Mouse (Mus musculus) cerebellum, postnatal 36 days (tissue): ENCODE data around the gene Trappc10.
A peak's percentile ranks its signal among the peaks of the same experiment; 100 is the strongest.
"Not testable (repeated sequence)": the region's sequence is repeated elsewhere in the genome, so short reads cannot be mapped to it uniquely, and the experiment has no call there.

Experiments used
- DNase-seq, 2 experiments: peaks; one replicate each; pipeline ENCODE4 v3.0.0; 2021 to 2022; ENCODE audit warnings: mixed read lengths in 2 of 2

Gene Trappc10

DNA sequence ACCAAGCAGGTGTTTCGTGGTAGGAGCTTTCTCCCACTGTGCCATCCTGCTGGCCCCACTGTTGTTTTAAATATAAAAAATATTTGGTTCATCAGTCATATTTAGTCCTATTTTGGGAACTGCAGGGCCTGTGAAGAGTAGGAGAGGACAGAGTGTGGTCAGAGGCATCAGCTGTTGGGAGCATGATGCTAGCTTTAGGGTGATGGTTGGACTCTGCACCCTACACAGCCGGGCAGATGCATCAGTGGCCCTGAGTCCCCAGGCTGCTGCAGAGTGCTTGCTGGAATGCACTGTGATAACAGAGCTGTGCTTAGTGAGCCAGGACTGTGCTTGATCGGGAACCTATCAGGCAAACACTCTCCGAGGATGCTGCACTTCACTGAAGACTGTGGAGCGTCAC, 51.5 kb downstream of the Trappc10 start:
- DNase-seq: no peak

DNA sequence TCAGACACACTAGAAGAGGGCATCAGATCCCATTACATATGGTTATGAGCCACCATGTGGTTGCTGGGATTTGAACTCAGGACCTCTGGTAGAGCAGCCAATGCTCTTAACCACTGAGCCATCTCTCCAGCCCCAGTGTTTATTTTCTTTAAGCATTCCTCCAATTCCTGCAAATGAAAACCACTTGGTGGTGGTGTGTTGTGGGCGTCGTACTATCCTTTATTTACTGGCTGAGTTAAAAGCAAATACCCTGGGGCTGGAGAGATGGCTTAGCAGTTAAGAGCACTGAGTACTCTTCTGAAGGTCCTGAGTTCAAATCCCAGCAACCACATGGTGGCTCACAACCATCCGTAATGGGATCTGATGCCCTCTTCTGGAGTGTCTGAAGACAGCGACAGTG, 58.4 kb downstream of the Trappc10 start:
- DNase-seq: not testable (repeated sequence)

DNA sequence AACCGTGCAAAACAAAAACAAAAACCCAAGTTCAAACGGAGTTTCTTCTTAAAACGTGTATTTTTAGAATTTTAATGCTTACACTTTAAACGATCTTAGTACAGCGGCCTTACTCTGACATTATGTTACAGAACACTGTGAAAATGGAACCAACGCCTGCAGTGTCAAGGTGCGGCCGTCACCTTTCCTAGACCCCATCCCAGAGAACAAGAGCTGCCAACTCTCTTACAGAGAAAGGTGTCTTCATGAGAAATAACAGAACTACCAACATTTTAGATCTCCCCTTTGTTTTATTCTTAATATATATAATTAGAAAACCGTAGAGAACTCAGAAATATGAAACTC, 59.1 kb downstream of the Trappc10 start:
- no peak for DNase-seq

DNA sequence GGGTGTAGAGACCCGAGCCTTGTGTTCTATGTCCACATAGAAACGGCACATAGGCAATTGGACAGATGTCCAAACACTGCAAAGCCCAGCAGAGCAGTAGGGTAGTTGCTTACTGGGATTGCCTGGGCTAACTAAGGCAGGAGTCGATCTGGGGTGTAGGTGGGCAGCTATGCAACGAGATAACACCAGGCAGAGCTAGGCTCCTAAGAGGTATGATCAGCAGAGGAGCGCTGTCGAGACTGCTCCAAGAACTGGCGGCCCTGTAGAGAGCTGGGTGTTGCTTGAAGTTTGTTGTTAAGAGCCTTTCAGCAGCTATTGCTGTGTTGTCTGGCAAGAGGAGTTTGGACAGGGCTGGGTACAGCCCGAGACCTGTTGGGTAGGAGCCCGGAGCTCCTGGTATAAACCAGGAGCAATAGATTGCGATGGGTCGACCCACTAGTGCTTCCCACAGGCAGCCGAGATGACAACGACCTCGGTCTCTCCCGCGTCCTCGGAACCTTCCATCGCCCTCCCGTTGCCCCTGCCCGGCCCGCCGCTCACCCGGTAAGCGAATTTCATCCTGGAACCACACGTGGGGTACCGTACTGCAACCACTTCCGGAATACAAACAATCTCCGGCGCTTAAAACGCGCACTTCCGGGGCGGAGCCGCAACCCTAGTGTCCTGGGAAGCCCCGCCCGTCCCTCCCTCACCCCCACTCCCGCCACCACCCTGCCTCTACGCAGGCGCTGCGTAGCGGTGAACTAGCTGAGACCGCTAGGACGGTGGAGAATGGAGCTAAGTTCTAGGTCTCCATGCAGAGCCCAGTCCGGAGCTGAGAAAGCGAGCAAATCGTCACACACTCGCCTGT, 59.7 kb downstream of the Trappc10 start, which contains the start of gene Pwp2:
TSS of gene Pwp2 (minus strand) at position 619 of the 850 bp plus-strand sequence.
- peak; percentile 89 for DNase-seq

DNA sequence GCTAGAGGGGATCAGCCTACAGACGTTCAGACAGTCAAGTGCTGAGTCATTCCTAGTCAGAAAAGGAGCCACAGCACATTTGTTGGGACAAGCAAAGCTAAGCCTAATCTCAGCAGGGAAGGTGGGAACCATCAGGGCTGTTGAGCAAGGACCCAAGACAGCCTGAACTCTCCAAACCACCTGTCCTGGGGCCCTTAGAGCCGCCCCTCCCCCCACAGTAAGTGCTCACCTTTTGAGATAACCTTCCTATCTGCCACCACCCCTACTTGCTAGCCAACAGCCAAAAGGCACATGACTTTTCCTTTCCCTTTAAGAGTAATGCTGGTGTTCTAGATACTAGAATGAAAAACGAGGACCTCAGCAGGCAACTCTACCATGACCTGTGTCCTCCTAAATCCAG, 60.9 kb downstream of the Trappc10 start:
- DNase-seq: no peak

DNA sequence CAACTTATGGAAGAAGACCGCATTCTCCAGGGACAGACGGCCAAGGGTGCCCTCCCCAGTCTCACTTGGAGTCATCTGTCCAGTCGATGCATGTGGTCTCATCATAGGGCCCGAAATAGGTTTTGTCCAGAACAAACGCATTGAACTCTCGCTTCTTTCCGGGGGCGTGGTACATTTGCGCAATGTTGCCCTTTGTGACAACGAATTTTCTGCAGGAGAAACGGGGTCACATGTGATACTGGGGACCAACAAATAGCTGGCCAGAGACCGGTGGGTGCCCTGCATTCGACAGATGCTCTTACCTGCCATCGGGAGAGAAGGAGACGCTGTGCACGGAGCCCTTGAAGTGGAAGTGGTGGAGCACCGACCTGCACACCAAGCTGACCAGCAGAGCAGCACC, 62.1 kb downstream of the Trappc10 start:
- no peak for DNase-seq

DNA sequence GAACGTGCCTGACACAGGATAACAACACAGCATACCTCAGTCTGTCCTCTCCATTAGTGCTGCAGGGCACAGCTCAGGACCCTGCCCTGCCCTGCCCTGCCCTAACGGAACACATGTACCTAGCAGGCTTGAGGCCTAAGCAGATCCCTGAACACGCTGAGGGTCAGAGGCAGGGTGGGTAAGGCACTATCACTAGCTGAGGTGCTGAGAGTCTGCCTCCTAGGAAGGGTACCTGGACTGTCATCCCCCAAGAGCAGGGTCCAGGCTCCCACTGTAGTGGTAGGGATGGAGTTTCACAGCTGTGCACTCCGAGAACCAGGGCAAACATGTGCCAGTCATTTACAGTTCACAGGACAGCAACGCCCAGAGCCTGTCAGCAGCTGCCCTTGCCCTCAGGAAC, 70.0 kb downstream of the Trappc10 start:
- no peak for DNase-seq

DNA sequence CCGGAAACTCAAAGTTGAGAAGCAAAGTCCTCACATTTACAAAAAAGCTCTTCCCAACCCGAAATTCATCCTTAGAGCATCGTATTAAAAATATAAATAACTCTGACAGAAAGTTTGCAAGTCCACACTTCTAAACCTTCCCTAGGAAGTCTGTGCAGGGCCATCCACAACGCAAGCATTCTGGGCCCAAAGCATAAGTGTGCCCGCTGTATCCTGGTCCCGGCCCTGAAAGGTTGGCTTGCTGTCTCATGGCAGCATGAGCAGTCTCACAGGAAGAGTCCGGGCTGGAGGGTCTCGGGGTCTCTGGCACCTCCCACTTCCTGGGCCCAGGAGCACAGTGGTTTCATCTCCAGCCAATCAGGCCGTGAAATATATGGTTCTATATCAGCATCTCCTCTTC, 72.9 kb downstream of the Trappc10 start:
- DNase-seq: no peak

DNA sequence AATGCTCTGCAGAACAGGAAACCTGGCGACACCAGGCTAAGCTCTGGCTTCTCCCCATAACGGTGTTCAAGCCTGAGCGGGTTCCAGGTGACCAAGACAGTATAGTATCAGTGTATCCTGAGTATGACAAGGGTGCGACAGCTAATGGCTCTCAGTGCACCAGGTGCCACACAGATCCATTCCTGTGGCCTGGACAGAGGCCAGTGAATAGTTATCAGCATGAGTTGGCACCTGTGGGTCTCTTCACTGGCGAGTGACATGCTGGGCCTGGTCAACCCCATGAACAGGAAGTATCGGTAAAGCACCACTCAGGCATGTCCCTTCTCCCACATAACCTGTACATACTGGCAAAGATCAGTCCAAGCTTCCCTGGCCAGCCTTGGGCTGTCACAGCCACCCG, 73.4 kb downstream of the Trappc10 start:
- DNase-seq: no peak

DNA sequence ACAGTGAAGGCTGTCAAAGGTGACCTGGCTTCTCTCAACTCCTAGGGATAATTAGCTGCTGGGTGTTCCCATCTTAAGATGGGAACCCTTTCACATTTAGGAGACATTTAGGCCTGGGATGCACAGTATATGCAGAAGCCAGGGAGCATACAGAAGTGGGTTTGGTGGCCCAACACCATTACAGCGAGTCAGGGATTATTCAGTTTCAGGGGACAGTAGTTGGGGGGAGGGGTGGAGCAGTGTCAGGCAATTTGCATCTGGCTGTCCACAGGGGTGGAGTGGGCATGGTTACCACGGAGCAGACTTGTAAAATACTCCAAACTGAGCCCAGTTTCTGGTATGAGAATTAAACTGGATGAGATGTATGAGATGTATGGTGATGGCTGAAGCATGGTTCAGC, 74.0 kb downstream of the Trappc10 start:
- DNase-seq: no peak

DNA sequence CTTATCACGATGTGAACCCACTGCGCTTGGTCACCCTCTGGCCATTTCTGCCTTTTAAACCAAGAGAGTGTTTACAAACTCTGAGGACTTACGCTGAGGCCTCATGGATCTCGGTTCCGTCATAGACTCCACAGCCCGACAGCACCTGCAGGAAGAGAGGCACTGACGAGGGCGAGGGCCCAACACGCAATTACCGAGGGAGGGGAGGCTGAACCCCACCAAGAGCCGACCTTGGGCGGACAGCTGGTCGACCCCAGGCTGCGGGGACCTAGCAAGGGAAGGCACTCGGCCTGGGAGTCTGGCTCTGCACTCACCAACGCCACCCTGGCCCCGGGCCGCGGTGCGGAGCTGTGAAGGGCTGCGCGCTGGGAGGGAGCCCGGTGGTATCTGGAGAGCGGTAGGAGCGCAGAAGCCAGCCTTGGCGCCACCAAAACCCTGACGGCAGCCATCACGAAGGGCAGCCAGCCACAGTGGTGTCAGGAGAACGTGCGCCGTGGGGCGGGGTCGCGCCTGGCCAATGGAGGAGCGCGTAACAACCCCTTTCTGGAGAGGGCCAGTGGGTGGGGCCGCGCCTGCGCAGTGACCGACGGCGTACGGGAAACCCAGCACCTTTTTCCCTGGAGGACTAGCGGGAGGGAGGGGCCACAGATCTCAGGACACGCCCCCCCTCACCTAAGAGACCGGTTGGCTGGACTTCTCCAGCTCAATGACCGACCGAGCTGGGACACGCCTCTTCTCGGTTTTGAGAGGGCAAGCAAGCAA, 75.0 kb downstream of the Trappc10 start, which contains the start of gene D10Jhu81e:
TSS of gene D10Jhu81e (minus strand) at position 502 of the 762 bp plus-strand sequence.
- DNase-seq: peak; percentile 99 to 100

DNA sequence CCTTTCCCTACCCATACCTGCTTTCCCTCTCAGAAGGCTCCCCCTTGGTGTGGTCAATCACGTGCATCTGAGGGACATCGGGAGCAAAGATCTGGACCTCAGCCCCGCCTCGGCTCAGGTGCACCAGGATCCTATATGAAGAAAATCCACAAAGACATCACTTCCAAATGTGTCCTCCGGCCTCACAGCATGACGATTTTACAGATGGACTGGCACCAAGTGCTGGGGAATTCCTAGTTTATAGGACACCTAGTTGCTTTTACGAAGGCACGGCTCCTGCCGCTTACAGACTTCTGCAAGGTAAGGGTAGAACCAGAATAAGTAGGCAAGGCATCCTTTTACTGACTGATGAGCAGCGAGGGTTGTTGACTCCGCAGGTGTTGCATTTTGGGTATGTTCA, 75.6 kb downstream of the Trappc10 start:
- no peak for DNase-seq

DNA sequence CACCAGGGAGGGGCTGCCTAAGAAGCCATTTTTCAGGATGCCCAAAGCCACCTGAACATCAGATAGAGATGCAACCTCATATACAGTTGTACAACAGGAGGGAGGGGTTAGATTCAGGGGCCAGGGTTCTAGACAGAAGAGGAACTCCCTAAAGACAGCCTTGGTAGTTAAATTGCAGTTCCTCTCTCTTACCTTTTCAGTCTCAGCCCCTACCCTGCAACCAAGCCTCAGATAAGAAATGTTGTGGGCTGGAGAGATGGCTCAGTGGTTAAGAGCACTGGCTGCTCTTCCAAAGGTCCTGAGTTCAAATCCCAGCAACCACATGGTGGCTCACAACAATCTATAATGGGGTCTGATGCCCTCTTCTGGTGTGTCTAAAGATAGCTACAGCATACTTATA, 76.7 kb downstream of the Trappc10 start:
- no peak for DNase-seq

DNA sequence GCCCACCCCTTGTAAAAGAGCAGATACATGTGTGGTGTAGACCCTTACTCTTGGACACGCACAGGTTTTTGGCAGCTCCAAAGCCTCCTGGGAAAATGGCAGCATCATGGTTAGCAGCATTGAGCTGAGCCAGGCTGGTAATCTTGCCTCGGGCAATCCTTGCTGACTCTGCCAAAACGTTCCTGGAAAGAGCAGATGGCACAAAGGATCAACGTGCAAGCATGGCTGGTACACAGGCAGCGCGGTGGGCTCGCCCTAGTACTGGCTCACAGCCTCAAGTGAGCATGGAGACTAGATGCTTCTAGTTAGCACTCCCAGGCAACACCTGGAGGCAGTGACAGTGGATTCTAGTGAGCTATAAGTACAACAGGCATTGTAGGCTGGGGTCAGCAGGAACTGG, 77.1 kb downstream of the Trappc10 start:
- DNase-seq: peak; percentile 43 to 45

DNA sequence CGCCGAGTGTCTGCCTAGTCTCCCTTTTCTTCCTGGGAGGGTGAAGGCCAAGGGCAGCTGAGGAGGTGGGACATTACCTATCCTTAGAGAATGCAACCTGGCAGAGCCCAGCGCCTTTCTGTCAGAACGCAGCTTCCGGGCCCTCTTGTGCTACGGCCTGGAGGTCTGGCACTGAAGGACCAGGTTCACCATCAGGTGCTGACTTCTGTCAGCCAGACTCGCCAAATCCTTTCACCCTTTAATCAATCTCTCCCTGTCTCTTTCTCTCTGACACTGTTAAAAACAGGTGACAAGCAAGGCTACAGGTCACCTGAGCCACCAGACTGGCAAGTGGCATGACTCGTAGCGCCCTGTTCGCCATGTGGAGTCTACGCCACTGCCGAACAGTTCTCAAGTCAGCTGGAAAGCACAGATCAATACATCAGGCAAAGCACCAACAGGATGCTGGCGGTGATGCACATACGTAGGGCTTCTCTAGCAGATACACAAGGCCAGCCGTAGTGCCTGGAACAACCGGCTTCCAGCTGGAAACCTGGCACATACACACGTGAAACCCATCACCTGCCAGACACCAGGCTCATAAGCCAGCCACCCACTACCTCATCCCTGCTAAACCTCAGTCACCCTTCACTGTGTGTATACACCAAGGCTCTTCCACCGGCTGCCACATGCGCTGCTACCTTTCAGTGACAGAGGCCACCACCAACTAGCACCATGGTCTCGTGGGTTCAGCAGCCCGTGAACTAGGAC, 79.0 kb downstream of the Trappc10 start:
- DNase-seq: peak in 1 of 2 experiments; percentile 29

DNA sequence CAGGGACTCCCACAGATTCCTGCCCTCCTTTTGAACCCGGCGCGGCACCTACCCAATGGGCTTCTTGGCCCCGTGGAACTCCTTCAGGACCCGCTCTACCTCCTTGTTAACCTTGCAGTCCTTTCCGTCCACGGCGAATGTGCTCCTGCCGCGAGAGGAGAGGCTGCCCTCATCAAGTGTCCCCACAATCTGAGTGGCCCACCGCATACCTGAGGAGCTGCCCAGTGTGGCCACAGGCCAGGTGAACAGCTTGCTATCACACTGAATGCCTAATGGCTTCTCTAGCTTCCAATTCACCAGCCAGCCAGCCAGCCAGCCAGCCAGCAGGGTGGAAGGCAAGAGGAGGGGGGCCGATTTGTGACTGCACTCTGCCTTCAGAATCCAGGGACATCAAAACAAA, 79.7 kb downstream of the Trappc10 start:
- peak; percentile 76 to 81 for DNase-seq

DNA sequence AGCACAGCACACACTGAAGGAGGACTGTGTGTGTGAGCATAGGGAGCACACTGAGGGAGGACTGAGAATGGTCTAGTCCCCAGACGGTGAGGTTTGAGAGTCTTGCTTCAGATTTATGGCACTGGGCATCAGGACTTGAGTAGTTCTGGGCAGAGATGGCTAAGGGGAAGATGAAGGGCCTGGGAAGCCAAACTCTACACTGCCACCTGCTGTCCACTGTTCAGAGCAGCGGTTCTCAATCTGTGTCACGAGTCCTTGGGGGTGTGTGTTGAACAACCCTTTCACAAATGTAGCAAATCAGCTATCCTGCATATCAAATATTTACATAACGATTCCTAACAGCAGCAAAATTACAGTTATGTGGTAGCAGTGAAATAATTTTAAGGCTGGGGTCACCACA, 80.5 kb downstream of the Trappc10 start:
- DNase-seq: peak; percentile 67 to 75

DNA sequence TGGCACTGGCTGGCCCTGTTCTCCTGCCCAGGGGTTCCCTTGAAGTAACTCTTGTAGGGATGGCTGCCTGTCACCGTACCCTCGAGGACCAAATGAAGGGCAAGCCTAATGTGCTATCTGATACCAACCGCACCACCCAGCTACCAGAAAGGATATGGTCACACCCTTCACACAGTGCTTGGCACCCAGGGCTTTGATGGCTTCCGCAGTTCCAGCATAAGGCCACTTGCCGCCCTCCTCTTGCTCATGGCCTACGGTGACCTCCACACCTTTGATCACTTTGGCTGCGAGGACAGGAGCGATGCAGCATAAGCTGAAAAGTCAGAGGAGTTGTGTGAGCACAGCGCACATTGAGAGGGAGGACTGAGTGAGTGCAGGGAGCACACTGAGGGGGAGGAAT, 81.2 kb downstream of the Trappc10 start:
- no peak for DNase-seq

DNA sequence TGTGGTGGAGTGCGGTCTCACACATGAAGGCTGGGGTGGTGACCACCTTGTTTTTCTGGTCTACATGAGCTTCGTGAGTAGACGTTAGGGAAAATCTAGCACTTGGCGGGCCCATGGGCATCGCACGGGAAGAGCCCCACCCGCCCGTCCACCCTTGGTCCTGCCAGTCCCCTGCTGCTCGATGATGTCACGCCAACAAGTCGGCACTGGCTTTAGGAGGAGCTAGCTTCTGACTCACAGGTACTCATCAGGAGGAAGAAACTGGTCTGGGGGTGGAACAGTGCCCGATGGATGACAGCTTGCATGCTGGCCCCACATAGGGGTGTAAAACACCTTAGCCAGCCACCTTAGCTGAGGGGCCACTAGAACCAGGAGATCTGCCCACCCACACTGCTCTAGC, 81.8 kb downstream of the Trappc10 start:
- no peak for DNase-seq

DNA sequence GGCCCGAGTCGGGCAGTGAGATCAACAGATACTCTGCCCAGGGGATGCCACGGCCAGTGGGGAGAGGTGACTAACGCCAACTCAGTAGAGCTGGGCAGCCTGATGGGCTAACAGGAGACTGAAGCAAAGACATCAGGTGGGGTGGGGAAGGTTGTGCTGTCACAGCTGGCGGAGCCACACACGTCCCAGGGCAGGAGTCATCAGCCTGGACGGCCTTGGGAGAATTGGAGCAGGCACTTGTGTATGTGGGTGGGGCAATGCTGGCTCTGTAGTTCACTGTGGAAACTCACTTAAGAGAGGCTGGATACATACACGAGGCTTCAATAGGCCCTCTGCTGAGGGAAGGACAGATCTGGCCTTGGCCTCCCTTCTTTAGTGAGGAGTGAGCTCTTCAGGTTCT, 83.3 kb downstream of the Trappc10 start:
- DNase-seq: no peak

DNA sequence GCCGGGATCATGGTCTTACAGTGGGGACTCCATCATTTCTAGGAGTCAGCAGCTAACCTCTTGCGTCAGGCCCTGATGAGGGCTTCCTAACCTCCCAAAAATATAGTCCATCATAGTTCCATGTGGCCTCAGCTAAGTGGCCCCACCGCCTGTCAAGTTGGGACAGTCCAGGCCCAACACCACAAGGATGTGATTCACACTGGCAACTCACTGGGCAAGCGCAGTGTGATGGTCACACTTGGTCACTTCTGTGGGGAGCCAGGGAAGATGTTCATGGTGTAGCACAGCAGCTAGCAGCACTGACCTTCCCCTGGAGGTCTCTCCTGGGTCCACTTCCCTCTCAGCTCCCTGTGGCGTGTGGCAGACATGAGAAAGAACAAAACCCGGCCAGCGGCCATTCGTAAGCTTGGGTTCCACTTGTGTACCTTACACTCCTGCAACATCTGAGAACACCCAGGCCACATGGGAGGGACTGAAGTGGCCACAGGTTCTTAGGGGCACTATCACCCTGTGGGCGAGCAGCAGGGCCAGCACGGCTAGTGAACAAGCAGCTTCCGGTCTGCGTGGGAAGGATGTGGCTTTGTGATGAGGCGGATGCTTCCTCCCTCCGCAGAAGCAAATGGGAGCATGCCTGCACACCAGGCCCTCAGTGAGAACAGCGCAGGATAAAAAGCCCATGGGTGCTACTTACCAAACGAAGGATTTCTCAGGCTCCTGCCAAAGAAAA, 83.9 kb downstream of the Trappc10 start:
- DNase-seq: no peak

DNA sequence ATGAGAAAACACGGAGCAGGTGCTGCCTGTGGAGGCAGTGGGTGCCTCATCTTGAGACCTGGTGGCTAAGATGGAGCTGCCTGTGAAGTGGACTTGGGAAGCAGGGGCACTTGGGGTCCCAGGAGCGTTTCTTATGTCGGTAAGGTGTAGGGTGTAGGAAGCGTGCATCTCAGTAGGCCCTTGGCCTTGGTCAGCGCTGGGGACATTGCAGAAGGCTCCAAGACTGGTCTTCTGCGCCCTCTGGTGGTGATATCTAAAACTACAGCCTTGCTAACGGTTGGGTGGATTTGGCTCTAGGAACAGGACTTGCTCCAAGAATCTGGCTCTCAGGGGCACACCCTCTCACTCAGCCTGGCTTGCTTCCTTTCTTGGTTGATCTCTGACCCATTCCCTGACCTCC, 84.5 kb downstream of the Trappc10 start:
- DNase-seq: peak; percentile 82 to 89
